Mouse (Mus musculus) hindbrain, embryonic 10.5 days (tissue): ENCODE results near the gene Agtrap. TPM values are rescaled to one million over a fixed set of nuclear protein-coding genes. Genes with fewer than 3 reads are reported as not detected.
A peak's percentile ranks its signal among the peaks of the same experiment; 100 is the strongest.
"Not testable (repeated sequence)": the region's sequence is repeated elsewhere in the genome, so short reads cannot be mapped to it uniquely, and the experiment has no call there.

ENCODE experiments used
- DNase-seq: peaks from one replicate; pipeline ENCODE4 v3.0.0-alpha.2; 2017; ENCODE audit warnings: low spot score
- H3K27ac ChIP-seq: fragments of 300-500 bp; sonication (generic); 2 replicates; pipeline ENCODE4 v1.5.1; 2016; ENCODE audit warnings: mild to moderate bottlenecking, moderate library complexity
- H3K27me3 ChIP-seq: fragments of 300-500 bp; sonication (generic); 2 replicates; pipeline ENCODE4 v1.6.1; 2016; ENCODE audit warnings: mild to moderate bottlenecking; ENCODE audit not compliant: poor library complexity, insufficient read depth, severe bottlenecking
- H3K36me3 ChIP-seq: fragments of 300-500 bp; sonication (generic); 2 replicates; pipeline ENCODE4 v1.6.1; 2016; ENCODE audit warnings: mild to moderate bottlenecking, moderate library complexity
- H3K4me1 ChIP-seq: fragments of 300-500 bp; sonication (generic); replicated peaks from 2 replicates; pipeline ENCODE4 v1.6.1; 2016; ENCODE audit warnings: mild to moderate bottlenecking
- H3K4me3 ChIP-seq: fragments of 300-500 bp; sonication (generic); 2 replicates; pipeline ENCODE4 v1.5.1; 2016; ENCODE audit warnings: mild to moderate bottlenecking, moderate library complexity
- H3K9me3 ChIP-seq: fragments of 300-500 bp; sonication (generic); 2 replicates; pipeline ENCODE4 v1.6.1; 2016; ENCODE audit warnings: mild to moderate bottlenecking, moderate library complexity
- WGBS: fragments of 180-500 bp; shearing (Covaris S2); methylation state at CpG from one replicate; pipeline ENCODE4 v1.1.7; 2016; 5-methylcytosine and 5-hydroxymethylcytosine counted together
- polyA plus RNA-seq: library from polyadenylated mRNA; unstranded; fragments of >200 nt; fragmentation: Nextera tagmentation; extraction: Ambion mirVana; gene quantifications from 2 replicates; pipeline ENCODE4 v1.2.1, GENCODE M21; 2016

The Agtrap gene
- polyA plus RNA-seq, 1 experiment from 2014 or later, result 15.7 TPM

DNA sequence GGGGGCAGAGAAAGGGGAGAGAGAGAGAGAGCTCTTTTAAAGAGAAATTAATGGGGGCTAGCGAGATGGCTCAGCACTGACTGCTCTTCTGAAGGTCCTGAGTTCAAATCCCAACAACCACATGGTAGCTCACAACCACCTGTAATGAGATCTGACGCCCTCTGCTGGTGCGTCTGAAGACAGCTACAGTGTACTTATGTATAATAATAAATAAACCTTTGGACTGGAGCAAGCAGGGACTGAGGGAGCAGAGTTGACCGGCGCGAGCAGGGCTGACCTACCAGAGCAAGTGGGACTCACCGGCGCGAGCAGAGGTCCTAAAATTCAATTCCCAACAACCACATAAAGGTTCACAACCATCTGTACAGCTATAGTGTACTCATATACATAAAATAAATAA lies 31.7 kb upstream of the Agtrap start:
- 90% methylated on average over 9 of the region's 9 CpGs for WGBS
- H3K27me3 ChIP-seq, H3K4me3 ChIP-seq, H3K27ac ChIP-seq, H3K9me3 ChIP-seq, DNase-seq: not testable (repeated sequence)
- Histone ChIP-seq H3K4me1 (peaks cover 51% of the 10 kb centered on the region), H3K36me3 (peaks cover 12% of the 10 kb centered on the region; the same call in 1 of the 2 replicates)

DNA sequence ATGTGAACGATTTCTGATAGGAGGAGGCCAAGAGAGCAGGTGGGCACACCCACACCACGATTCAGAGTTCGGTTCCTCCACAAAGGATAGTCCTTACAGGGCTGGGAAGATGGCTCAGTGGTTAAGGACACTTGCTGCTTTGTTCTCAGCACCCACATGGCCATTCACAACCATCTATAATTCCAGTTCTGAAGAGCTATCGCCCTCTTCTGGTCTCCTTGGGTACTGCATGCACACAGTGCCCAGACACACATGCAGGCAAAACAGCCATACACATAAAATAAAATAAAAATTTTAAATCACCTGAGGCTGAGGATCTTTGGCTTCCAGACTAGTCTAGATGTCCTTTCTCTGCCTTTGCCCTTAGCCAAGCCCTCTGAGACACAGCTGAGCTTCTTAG lies 29.6 kb upstream of the Agtrap start:
- Histone ChIP-seq H3K4me1 (peaks cover 36% of the 10 kb centered on the region), H3K9me3 (peaks cover 8% of the 10 kb centered on the region; the same call in 1 of the 2 replicates), H3K27ac (no peak overlapping the region), H3K27me3 (peaks cover 9% of the 10 kb centered on the region), H3K36me3 (peaks cover 25% of the 10 kb centered on the region), H3K4me3 (no peak overlapping the region)
- DNase-seq, result no peak
- 74% methylated on average over 4 of the region's 4 CpGs for WGBS

DNA sequence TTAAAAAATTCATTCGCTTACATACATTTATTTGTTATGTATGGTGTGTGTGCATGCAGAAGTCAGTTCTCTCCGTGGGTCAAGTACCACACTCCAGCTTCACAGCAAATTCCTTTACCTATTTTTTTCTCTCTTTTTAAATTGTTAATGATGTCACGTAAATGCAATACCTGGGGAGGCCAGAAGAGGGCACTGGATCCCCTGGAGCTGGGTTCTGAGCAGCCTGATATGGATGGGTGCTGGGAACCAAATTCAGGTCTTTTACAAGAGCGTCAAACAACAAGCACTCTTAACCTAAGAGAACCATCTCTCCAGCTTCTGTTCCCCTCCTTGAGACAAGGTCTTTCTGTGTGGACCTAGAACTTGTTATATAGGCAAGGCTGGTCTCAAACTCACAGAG lies 28.8 kb upstream of the Agtrap start:
- 74% methylated on average over 4 of the region's 4 CpGs for WGBS
- DNase-seq, result peak; percentile 23
- Histone ChIP-seq H3K27me3 (peaks cover 9% of the 10 kb centered on the region), H3K27ac (no peak overlapping the region), H3K36me3 (peaks cover 30% of the 10 kb centered on the region), H3K4me1 (peaks cover 28% of the 10 kb centered on the region), H3K9me3 (peaks cover 8% of the 10 kb centered on the region; the same call in 1 of the 2 replicates), H3K4me3 (no peak overlapping the region)

DNA sequence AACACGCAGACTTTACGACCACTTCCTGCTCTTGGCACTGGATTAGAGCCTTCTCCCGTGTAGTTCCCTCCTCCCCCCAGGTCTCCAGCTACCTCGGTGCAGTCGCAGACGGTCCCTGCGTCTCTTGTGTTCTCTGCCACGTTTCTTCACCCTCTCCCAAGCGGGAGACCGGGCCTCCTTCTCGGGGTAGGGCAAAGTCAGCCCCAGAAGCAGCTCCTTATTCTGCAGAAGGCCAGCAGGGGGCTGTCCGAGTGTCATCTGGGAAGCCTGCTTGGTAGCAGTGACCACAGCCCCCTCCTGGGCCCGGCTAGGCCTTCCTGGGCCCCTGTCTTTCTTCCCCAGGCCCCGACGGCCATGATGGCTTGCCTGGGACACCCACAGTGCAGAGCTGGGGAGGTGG lies 27.6 kb upstream of the Agtrap start:
- Histone ChIP-seq H3K9me3 (peaks cover 8% of the 10 kb centered on the region; the same call in 1 of the 2 replicates), H3K27me3 (peaks cover 9% of the 10 kb centered on the region), H3K4me3 (peak overlapping the region; percentile 22), H3K27ac (peak overlapping the region; percentile 81), H3K36me3 (peaks cover 30% of the 10 kb centered on the region), H3K4me1 (peaks cover 22% of the 10 kb centered on the region)
- WGBS, result 4% methylated on average over 15 of the region's 15 CpGs
- peak; percentile 61 for DNase-seq

DNA sequence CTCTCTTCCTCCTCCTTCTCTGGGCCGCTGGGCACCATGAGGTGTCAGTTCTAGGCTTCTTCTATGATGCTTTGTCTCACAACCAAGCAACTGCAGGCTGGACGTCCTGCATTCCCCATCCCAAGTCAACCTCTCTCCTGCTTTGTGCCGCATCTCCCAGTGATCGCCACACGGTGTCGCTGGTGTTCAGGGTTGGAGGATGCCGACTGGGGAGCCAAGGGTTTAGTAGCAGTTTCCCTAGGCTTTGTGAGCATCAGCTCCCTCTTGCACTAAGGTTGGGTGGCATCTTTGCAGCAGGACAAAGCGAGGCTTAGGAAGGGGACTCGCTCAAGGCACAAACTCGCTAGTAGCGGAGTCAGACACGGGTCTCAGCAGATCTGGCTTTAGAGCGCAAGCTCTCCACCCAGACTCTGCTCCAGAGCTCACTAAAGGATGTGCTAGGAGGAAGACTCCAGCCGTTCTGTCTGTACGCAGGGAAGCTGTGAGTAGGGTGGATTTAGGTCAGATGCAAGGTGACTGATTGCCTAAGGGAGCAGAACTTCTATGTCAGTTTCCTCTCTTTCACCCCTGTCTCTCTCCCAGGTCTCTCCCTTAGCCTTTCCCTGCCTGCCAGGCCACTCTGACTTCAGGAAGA lies 27.0 kb upstream of the Agtrap start:
- H3K27me3 ChIP-seq, result peaks cover 9% of the 10 kb centered on the region
- peak overlapping the region; percentile 81 for H3K27ac ChIP-seq
- peak overlapping the region; percentile 22 for H3K4me3 ChIP-seq
- DNase-seq, result peak; percentile 91
- WGBS, result 4% methylated on average over 15 of the region's 15 CpGs
- peaks cover 35% of the 10 kb centered on the region for H3K36me3 ChIP-seq
- H3K4me1 ChIP-seq, result peaks cover 22% of the 10 kb centered on the region
- H3K9me3 ChIP-seq, result peaks cover 8% of the 10 kb centered on the region; the same call in 1 of the 2 replicates

DNA sequence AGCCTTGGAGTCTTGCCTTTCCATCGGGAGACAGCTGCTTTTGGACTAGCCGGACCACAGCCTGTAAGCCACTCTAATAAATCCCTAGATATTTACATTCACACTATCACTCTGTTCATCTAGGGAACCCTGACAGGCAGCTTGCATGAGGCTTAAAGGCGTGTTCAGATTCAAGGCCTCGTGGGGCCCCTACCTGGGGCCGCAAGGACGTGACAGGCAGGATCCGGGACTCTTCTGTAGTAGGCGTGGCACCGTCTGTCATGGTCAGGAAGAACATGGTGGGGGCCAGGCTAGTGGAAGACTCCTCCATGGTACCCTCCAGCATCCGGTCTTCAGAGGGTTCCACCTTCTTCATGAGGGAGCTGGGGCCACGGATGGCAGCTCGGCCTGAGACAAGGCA lies 24.7 kb upstream of the Agtrap start:
- peaks cover 9% of the 10 kb centered on the region for H3K27me3 ChIP-seq
- 85% methylated on average over 12 of the region's 12 CpGs for WGBS
- H3K9me3 ChIP-seq, result peaks cover 8% of the 10 kb centered on the region; the same call in 1 of the 2 replicates
- H3K36me3 ChIP-seq, result peaks cover 50% of the 10 kb centered on the region
- H3K27ac ChIP-seq, result no peak overlapping the region
- H3K4me3 ChIP-seq, result no peak overlapping the region
- H3K4me1 ChIP-seq, result peaks cover 38% of the 10 kb centered on the region
- no peak for DNase-seq

DNA sequence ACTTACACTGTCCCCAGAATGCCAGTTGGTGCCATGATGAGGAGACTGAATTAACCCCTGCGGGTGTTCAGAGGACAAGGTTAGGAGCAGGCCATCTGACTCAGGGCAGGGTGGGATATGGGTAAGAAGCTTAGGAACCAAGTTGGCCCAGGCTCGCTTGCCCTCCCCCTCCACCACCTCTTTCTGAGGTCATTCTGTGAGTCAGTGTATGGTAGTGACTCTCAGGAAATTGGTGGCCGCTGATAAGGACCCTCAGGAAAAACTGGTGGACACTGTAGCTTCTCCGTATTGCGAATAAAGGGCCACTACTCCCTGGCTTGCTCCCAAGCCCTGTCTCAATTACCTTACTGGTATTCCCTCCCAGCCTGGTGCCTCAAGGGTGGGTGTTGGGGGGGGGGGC lies 21.4 kb upstream of the Agtrap start:
- DNase-seq, result no peak
- Histone ChIP-seq H3K4me3 (no peak overlapping the region), H3K9me3 (no peaks in the 10 kb centered on the region), H3K27me3 (peaks cover 6% of the 10 kb centered on the region; the same call in 1 of the 2 replicates), H3K27ac (peak overlapping the region; percentile 75), H3K36me3 (peaks cover 50% of the 10 kb centered on the region), H3K4me1 (peaks cover 29% of the 10 kb centered on the region)
- 89% methylated on average over 5 of the region's 5 CpGs for WGBS

DNA sequence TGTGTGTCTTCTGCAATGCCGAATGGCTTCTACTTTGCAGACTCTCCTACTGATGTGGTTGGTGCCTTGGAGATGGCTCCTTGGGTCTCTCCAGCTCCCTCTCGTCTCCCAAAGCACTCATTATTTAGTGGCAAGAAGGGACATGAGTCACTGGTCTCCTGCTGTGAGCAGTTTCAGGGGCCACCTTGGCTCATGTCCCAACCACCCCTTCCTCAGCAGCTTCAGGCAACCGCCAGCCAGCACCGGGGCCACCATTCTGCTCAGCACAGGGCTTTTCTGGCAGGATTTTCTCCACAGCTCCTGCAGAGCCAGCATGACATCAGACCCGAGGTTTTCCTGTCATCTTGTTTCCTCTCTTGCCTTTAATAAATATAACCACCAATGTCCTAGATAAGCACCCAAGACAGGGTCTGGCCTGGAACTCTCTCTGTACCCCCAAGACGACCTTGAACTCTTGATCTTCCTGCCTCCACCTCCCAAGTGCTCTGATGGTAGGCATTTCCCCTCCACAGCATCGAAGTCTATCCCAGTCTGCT lies 20.8 kb upstream of the Agtrap start:
- Histone ChIP-seq H3K4me3 (no peak overlapping the region), H3K9me3 (no peaks in the 10 kb centered on the region), H3K27me3 (peaks cover 6% of the 10 kb centered on the region; the same call in 1 of the 2 replicates), H3K4me1 (peaks cover 29% of the 10 kb centered on the region), H3K27ac (peak overlapping the region; percentile 75), H3K36me3 (peaks cover 44% of the 10 kb centered on the region)
- WGBS, result 70% methylated on average over 7 of the region's 7 CpGs
- DNase-seq, result no peak

DNA sequence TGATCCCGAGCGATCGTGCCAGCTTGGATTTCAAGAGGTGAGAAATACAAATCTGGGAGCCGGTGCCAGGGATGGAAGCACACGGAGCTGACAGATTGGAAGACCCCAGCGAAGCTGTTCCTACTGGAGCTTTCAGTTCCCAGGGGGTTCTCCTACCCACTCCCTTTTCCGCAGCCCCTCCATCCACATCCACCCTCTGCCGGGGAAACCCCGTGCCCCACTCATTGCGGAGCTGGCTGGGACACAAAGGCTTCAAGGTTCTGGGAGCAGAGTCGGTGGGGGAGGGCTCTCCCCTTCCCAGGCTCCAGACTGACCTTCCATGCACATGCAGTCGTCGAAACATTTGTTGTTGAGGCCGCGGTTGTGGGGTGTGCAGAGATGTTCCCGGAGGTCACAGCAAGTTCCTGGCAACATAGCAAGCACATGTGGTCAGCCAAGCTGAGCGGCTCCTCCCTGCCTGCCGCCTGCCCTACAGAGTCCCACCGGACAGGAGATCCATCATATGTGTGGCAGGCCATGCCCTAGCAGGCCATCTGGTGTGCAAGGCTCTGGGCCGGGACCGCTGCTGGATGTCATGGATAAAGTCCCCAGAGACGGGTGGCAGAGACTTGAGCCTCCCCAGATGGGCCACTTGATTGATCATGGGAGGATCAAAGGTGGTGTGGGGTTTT lies 19.9 kb upstream of the Agtrap start:
- H3K4me3 ChIP-seq, result 0 out of 2 replicates have a peak overlapping the region, but pooled peaks have one; percentile 20
- H3K9me3 ChIP-seq, result no peaks in the 10 kb centered on the region
- peaks cover 29% of the 10 kb centered on the region for H3K4me1 ChIP-seq
- 58% methylated on average over 22 of the region's 22 CpGs for WGBS
- peaks cover 38% of the 10 kb centered on the region for H3K36me3 ChIP-seq
- H3K27ac ChIP-seq, result peak overlapping the region; percentile 75
- peak; percentile 61 for DNase-seq
- H3K27me3 ChIP-seq, result peaks cover 9% of the 10 kb centered on the region; the same call in 1 of the 2 replicates

DNA sequence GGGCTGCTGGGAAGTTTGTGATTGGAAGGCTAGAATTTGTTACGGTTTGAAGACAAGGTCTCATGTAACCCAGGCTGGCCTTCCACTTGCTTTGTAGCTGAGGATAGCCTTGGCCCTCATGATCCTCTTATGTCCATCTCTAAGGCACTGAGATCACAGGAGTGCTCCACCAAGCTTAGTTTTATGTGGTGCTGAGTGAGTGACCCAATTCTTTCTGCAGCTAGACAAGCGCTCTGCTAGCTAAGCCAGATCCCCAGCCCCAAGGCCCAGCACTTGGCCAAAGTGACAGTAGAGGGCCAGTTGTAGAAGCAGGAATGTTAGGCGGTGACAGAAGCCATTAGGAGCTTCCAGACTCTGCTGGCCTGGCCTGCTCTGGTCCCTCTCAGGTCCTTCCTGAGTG lies 16.3 kb upstream of the Agtrap start:
- no peak overlapping the region for H3K27ac ChIP-seq
- H3K4me1 ChIP-seq, result peaks cover 40% of the 10 kb centered on the region
- peaks cover 26% of the 10 kb centered on the region for H3K36me3 ChIP-seq
- no peaks in the 10 kb centered on the region for H3K9me3 ChIP-seq
- DNase-seq, result no peak
- 86% methylated on average over 3 of the region's 3 CpGs for WGBS
- peaks cover 31% of the 10 kb centered on the region for H3K27me3 ChIP-seq
- H3K4me3 ChIP-seq, result no peak overlapping the region

DNA sequence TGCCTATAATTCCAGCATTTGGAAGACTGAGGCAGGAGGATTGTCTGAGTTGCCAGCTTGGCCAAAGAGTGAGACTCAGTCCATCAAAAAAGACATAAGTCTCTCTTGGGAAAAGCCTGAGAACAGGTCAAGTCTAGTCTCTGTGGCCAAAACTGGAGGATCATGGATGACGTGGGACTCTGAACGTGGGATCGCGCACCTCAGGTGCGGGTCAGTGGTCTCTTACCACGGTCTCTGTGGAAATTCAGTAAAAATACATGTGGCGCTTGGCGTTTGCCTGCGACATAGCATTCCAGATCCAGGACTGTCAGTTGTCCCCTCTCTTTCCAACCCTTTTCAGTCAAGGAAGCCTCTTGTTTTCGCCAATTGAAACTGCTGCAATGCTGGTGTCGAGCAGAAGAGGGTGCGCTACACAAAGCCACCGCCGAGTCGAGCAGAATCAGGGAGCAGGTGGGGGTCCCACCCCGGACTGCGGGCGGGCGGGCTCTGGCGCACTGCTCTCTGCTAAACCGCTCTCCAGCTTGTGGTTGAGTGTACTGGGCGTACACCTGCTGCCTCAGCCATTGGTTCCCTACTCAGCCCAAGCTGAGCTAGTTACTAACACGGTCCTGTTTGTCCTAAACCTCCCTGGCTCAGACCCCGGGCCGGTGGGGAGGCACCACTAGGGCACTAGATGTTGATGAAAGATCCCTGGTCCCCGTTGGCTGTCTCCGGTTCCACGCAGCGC lies 14.1 kb upstream of the Agtrap start:
- peaks cover 9% of the 10 kb centered on the region for H3K36me3 ChIP-seq

DNA sequence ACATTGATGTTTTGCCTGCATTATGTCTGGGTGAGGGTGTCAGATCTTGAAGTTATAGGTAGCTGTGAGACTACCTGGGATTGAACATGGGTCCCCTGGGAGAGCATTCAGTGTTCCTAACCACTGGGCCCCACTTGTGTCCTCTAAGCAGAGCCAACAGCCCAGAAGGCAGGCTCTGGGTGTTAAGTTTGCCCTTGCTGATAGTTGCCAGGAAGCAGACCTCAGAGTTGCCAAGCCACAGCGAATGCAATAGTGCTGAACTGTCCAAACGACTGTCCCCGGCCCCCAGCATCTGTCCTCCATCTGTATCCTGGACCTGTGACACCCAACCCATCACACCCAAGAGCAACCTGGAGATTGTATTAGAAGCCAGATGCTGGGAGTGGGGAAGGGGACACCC lies 10.8 kb upstream of the Agtrap start:
- no peak overlapping the region for H3K4me3 ChIP-seq
- peaks cover 9% of the 10 kb centered on the region for H3K36me3 ChIP-seq
- 90% methylated on average over 3 of the region's 3 CpGs for WGBS
- no peaks in the 10 kb centered on the region for H3K9me3 ChIP-seq
- H3K27ac ChIP-seq, result no peak overlapping the region
- H3K4me1 ChIP-seq, result peaks cover 18% of the 10 kb centered on the region
- DNase-seq, result no peak
- H3K27me3 ChIP-seq, result peaks cover 25% of the 10 kb centered on the region

More for the DNA sequence above, 14.1 kb upstream of the Agtrap start:
- Histone ChIP-seq H3K9me3 (no peaks in the 10 kb centered on the region), H3K4me3 (peak overlapping the region; percentile 44), H3K27ac (peak overlapping the region; percentile 85), H3K4me1 (peaks cover 18% of the 10 kb centered on the region), H3K27me3 (peaks cover 27% of the 10 kb centered on the region)
- DNase-seq, result peak; percentile 82
- WGBS, result 16% methylated on average over 29 of the region's 29 CpGs
